Mouse (Mus musculus) skeletal muscle tissue, adult 2 months (tissue): ENCODE results near the gene Uba7.
A peak's percentile ranks its signal among the peaks of the same experiment; 100 is the strongest.
"Not testable (repeated sequence)": the region's sequence is repeated elsewhere in the genome, so short reads cannot be mapped to it uniquely, and the experiment has no call there.

Experiments used
- DNase-seq: peaks from one replicate; pipeline ENCODE4 v3.0.0-alpha.2; 2012; ENCODE audit warnings: low read depth, low spot score

The Uba7 gene

DNA sequence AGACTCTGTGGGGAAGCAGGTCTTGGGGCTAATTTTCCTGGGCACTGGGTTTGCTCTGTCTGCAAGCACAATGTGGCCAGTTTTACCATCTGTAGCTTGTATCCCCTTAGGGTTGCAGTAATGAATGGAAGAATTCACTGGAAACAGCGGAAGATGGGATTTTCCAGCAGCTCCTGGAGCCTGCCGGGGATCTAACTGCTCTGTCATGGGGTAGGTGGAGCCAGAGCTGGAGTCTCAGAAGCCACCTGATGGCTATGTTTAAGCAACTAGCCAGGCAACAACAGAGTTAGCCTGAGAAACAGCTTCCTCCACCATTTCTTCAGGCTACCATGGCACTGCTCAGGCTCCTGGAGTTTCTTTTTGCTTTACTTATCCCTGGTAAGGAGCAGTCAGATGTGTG, 16.9 kb downstream of the Uba7 start, which contains the start of gene Cdhr4:
TSS of gene Cdhr4 (plus strand) at position 301 of the 400 bp plus-strand sequence.
- DNase-seq: no peak

DNA sequence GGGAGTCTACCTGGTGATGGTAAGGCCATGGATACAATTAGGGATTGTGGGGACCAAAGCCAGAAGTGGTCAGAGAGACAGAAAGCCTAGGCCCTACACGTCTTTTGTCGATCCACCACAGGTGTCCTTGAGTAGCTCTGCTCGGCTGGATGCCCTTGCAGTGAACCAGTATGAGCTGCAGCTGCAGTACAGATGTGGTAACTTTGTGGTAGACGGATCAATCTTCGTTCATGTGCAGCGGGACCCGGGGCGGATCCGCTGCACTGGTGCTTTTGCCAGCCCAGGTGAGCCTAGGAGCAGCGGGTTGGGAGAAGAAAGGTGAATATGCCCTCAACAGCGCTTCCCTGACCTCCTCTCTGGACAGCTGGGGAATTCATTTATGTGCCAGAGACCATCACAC, 17.7 kb downstream of the Uba7 start:
- DNase-seq: no peak

DNA sequence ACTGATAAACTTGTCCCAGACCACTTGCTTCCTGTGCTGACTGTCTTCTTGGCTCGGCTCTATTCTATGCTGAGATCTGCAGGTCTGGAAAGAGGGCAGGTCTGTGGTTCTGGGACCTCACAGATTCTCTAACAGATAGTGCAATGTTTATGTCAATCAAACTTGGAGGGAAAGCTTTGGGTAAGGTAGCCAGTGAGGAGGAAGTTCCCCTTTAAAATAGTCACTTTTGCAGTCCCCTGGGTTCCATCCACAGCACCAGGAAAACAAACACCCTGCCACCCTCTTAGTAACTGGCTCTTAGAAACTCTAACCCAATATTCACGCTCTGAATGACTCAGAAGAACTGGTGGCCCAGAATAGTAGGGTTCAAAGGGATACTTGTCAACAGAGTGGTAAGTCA, 19.2 kb downstream of the Uba7 start:
- DNase-seq: no peak

DNA sequence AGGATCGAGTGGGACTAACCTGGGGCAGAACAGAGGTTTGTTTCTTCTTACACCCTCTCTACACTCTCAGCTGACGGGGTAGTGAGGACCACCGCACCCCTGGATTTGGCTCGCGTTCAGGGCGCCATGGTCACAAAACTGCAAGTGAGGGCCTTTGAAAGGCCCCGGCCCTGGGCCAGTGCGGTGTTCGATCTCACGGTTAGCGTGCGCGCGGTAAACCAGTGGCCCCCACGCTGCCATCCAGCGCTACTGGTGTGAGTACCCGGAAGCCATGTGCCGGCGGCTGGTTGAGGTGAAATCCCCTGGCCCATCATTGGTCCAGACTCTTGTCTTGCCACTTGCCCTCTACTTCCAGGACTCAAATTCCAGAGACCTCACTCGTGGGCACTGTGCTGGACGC, 20.2 kb downstream of the Uba7 start:
- DNase-seq: no peak

DNA sequence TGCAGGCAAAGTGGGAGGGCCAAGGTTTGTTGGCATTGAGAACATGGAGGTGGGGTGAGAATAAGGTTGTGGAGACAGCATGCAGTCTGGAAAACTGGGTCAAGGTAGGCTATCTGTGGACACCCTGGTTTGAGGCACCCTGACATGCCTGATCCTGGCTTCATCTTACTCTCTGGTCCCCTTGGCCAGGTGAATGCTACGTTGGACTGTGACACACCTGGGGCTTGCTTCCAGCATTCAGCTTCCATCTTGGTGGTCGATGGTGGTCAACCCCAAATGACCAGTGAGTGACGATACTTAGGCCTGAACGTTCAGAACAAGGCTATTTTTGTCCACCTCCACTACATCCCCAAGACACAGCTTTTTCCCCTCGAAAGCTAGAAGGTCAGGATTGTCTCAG, 20.7 kb downstream of the Uba7 start, which contains the start of gene Gm20662:
TSS of gene Gm20662 (plus strand) at position 301 of the 400 bp plus-strand sequence.
- no peak for DNase-seq

DNA sequence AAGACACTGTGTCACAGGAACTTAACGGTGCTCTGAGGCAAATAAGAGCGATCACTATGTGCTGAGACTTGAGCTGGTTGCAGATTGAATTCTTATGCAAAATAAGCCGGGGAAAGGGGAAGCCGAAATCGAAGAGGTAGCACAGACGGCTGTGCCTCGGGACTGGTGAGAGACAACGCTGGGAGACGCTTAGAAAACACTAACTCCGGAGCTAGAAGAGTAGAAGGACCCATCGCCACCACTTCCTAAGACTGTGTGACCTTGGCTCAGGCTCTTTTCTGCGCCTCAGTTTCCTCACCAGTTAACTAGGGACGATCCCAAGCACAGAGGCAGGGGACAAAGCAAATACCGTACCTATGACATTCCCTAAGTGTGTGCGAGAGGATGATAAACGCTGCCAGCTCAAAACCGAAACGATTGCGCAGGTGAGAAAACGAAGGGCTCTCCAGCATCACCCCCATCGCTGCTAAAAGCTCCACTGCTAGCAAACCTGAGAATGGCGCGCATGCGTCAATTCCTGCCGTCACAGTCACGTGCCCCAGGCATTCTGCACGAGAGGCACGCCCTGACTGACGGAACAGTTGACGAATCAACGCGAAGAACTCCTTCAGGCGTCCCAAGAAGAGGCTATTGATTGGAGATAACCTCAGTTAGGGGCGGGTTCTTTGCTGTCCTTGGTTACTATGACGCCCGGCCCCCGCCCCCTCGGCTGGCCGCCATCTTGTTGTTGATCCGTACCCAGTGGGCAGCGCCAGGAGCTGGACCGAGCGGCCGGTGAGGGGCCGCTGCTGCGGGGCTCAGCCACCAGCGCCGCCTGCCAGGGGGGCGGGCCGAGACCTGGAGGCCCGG, 26.8 kb downstream of the Uba7 start, which contains the start of gene Ip6k1:
TSS of gene Ip6k1 (plus strand) at position 580 of the 849 bp plus-strand sequence.
- peak; percentile 100 for DNase-seq

DNA sequence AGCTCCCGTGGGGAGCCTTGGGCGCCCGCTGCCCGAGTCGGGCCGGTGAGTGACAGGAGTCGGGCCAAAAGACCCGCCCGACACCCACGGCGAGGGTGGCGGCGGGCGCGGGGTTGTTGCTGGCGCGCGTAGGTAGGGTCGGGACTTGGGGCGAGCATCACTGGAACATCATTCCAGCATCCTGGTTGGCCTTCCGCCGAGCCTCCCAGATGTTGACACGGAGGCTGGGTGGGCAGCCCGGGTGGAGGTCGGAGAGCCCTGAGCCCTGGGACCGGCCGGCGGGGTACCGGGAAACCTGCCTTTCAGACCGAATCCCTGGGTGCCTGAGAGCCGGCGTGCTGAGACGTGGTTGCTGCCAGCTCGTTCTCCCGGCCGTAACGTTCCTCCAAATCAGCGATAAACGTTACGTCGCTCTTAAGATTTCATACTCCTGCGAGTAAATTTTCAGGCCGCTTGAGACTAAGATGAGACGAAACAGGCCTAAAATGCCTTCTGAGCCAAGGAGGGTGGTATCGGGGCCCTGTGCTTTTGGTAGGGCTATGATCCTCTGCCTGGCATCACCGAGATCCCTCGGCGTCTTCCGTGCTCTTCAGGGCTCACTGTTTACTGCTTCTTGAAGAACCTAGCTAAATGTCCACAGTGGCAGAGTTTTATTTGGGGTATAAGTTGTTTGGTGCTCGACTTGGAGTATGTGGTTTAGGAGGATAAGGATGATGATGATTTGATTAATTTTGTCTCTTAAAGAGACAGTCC, 27.6 kb downstream of the Uba7 start:
- no peak for DNase-seq

DNA sequence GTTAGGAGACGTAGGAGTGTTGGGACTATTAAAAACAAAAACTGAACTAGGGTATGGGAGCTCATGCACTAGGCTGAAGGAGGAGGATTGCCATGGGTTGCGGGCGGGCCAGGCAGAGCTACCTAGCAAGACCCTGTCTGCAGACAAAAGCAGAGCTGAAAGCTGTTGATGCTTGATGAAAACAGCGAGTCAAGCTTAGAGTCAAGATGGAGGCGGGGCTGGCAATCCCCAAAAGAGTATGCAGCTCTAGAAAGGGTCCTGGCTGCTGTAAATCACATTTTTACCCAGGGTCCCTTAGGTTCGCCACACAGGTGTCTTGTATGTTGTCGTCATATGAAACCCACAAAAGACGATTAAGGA, 28.2 kb downstream of the Uba7 start:
- DNase-seq: no peak

DNA sequence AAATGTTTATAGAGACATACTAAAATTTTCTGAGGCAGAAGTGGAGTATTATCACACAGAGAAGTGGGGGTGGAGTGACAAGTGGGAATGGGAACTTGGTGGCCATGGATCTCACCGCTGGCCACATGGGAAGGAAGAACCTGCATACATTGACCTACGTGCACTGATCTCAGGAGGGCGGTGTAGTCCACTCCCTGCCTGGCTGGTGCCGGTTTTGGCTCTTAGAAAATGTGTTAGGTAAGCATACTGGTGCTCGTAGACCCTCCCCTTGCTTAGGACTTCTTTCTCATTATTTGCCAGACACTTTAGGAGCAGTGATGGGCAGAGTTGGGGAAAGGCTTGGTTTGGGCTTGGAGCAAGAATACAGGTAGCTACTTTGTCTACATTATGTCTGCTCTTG, 32.7 kb downstream of the Uba7 start:
- DNase-seq: no peak

DNA sequence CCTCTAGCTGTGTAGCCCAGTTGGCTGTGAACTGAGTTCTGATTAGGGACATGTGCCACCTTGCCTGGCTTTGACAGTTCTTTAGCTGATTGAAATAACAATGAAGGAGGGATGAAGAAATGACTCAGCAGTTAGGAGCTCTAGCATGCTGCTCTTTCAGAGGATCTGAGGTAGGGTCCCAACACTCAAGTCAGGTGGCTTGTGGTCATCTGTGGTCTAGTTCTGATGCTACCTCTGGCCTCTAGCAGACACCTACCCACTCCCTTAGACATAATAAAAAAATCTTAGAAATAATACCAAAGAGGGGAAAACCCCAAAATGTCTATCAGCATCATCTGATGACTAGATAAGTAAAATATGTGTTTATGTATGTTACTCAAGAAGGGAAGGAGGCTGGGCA, 35.1 kb downstream of the Uba7 start:
- no peak for DNase-seq

DNA sequence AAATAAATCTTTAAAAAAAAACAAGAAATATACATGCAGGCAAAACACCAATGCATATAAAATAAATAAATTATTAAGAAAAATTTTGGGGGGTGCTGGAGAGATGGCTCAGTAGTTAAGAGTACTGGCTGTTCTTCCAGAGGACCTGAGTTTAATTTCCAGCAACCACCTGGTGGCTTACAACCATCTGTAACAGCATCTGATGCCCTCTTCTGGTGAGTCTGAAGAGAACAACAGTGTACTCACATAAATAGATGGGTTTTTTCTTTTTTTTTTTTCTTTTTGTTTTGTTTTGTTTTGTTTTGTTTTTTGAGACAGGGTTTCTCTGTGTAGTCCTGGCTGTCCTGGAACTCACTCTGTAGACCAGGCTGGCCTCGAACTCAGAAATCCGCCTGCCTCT, 38.3 kb downstream of the Uba7 start:
- DNase-seq: not testable (repeated sequence)

DNA sequence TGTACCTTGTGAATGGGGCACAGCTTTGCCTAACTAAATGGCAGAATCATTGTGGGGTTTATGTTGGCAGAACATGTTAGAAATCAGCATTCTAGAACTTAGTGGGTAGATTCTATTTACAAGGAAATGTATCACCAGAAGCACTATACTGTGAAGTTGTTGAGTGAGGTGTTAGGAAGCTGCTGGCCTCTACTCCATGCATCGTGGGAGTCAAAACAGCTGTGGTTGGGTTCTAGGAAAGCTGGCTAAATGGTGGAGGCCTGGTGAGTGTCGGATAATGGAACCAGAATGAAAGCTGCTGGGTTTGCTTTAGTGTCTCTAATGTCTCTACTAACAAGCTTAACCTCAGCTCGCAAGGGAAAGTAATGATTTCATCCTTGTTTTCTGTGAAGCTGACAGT, 41.8 kb downstream of the Uba7 start:
- no peak for DNase-seq

DNA sequence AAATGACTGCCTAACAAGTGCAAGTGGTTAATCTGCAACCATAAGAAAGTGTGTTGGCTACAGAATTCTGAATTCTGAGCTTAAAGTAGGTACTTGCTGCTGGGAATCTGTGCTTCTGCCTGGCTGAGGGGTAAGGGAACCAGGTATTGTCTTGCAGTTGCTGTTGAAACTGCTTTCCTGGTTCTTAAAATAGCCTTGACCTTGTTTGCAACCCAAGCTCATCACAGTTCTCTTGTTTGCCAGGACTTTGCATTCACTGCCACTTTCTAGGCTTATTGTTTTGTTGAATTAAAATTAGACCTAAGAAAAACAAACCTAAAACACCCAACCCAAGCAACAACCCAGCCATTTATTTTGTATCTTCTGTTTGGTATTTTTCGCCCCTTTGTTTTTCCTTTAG, 45.4 kb downstream of the Uba7 start:
- no peak for DNase-seq

DNA sequence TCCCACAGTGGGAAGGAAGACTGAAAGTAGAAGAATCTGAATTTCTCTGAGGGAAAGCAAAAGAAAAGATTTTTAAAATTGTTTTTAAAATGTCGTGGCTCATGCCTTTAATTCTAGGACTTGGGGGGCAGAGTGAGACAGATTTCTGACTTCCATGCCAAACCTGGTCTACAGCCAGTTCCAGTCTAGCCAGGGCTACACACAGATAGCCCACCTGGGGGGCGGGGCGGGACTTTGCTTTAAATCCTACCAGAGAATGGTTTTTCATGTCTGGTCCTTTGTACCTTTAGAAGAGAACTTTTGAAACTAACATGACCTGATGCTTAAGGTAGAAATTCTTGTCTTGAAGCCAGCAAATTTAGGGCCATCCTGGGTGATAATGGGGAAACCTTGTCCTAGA, 47.9 kb downstream of the Uba7 start:
- no peak for DNase-seq

DNA sequence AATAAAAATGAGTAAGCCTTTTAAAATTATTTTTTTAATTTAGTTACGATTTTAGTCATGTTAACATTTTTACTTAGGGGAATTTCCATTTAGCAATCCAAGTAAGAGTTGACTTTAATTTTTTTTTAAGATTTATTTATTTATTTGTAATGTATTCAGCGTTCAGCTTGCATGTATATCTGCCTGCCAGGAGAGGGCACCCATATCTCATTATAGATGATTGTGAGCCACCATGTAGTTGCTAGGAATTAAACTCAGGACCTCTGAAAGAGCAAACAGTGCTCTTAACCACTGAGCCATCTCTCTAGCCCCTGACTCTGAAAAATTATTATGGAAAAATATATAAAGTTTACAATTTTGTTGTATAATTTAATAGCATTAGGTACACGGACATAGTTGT, 51.3 kb downstream of the Uba7 start:
- no peak for DNase-seq

DNA sequence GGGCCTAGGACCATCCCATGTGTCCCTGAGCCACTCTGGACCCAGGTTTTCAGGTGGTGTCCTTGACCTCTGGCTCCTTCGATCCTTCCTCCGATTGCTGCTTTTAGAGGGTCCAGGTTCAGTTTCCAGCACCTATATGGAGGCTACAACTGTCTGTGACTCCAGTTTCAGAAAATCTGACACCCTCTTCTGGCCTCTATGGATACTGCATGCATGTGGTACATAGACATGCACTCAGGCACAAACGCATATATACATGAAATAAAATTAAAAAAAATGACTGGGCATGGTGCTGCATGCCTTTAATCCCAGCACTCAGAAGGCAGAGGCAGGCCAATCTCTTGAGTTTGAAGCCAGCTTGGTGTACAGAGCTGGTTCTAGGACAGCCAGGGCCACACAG, 52.6 kb downstream of the Uba7 start:
- DNase-seq: no peak

DNA sequence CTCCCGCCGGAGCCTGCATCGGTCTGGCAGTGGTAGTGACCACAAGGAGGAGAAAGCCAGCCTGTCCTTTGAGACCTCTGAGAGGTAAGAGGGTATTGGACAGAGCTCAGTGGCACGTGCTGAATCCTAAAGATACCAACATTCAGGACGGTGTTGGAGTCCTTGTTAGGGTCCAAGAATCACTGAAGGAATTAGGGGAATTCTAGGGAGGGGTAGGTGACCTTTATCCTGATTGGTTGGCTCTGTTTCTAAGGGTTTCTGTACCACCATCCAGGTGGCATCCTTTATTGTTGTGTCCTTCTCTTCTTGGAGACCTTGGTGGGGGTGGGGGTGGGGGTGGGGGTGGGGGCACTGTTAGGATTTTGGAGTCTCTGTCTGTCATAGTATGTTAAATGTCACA, 56.8 kb downstream of the Uba7 start:
- no peak for DNase-seq
